Mouse (Mus musculus) embryonic fibroblast, embryonic 13.5 days (primary cell): ENCODE measurements at regions not wholly inside any gene's neighbourhood (a gene's known extent, or its start where the extent isn't known, plus 50 kb on each side); places are given as distances from the start of the nearest gene placed in this dataset.

Source experiments
- CTCF ChIP-seq: IDR thresholded peaks from 2 replicates; pipeline ENCODE4 v1.5.1; 2011; ENCODE audit warnings: mild to moderate bottlenecking, control low read depth, low read length, moderate library complexity, borderline replicate concordance; ENCODE audit not compliant: insufficient read depth
- POLR2A ChIP-seq: IDR thresholded peaks from 2 replicates; pipeline ENCODE4 v1.6.1; 2011; ENCODE audit warnings: low read depth, mild to moderate bottlenecking, control low read depth, low read length, moderate library complexity

DNA sequence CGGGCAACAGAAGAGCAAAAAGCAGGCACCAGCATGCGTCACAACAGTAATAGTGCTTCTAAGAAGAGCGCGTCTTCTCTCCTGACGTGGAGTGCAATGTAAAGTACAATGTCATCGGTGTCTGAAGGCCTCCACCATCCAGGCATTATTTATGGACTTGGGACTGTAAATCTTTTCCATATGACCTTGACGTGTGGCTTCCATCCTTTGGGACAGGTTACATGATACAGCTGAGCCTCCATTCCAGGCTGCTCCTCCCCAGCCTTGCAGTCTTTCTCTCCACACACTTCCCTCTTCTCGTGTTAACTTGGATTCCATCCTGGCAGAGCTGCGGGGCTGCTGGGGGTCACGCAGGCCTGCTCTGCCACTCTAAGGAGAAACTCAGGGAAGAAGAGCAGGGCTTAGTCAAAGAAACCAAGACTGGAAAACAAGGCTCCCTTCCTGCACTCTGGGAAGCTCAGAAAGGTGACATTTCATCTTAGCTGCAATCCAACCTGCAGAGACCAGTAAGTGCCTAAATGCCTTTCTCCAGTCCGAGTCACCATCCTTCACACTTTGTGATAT is 150.0 kb downstream of the Gm12728 start:
- TF ChIP-seq POLR2A (no peak), CTCF (no peak)
